Mouse (Mus musculus): ENCODE measurements around the gene Tubb5. TPM values are rescaled to one million over a fixed set of nuclear protein-coding genes. Genes with fewer than 3 reads are reported as not detected.

Tubb5 gene
- polyA plus RNA-seq, 1 experiment = 320 TPM

DNA sequence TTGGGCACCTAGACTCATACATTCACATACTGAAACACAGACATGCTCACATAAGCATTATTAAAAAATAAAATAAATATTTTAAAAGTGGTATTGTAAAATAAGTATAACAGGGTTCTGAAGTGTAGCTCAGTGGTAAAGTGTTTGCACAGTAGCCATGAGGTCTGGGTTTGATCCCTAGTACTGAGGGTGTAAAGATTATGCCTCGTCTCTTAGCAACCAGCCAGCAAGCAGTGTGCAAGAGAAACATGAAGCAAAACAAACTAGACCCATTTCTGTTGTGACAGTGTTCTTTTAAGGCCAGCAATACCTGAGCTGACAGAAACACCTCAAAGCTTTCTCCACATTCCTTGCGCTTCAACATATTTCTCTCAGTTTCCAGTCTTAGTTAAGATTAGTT is 37.2 kb downstream of the Tubb5 start:
- DNase-seq = no peak
- H3K4me3 ChIP-seq (replicated peaks; ENCODE audit: insufficient read depth, low read depth, low read length) = no peak overlapping the region
- TF ChIP-seq POLR2A (IDR thresholded peaks at IDR 0.05; ENCODE audit: borderline replicate concordance, insufficient read depth, low read length) = no peak
- no peak for TF ChIP-seq CTCF (IDR thresholded peaks at IDR 0.05; ENCODE audit: borderline replicate concordance, insufficient read depth, low read depth, low read length)
- 89% methylated on average over 2 of the region's 2 CpGs for WGBS
- H3K27me3 ChIP-seq (ENCODE audit: control insufficient read depth, insufficient read depth, low read length) = no peaks in the 10 kb centered on the region
- no peak overlapping the region for H3K27ac ChIP-seq (ENCODE audit: insufficient read depth, low read length)
- no peaks in the 10 kb centered on the region for H3K4me1 ChIP-seq (ENCODE audit: control insufficient read depth, insufficient read depth, low read length)

DNA sequence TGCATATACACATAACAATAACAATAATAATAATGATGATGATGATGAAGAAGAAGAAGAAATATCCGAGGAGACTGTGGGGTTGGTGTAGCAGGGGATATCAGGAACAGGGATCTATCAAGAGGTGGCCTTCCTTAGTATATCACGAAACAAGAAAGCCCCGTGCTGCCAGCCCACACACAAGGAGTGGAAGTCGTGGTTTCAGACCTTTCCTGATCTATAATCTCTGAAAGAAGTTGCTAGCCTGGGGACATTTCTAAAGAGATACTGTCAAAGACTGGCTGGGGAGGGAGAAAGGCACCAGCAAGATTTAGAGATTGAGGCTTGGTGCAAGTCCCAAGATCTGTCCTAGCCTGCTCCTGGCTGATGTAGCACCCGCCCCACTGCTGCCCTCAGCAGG is 41.3 kb downstream of the Tubb5 start:
- no peak overlapping the region for H3K27ac ChIP-seq (ENCODE audit: insufficient read depth, low read length)
- DNase-seq = no peak
- H3K4me1 ChIP-seq (ENCODE audit: control insufficient read depth, insufficient read depth, low read length) = no peaks in the 10 kb centered on the region
- 80% methylated on average over 5 of the region's 5 CpGs for WGBS
- no peak overlapping the region for H3K4me3 ChIP-seq (replicated peaks; ENCODE audit: insufficient read depth, low read depth, low read length)
- TF ChIP-seq CTCF (IDR thresholded peaks at IDR 0.05; ENCODE audit: borderline replicate concordance, insufficient read depth, low read depth, low read length) (no peak), POLR2A (IDR thresholded peaks at IDR 0.05; ENCODE audit: borderline replicate concordance, insufficient read depth, low read length) (no peak)
- no peaks in the 10 kb centered on the region for H3K27me3 ChIP-seq (ENCODE audit: control insufficient read depth, insufficient read depth, low read length)

DNA sequence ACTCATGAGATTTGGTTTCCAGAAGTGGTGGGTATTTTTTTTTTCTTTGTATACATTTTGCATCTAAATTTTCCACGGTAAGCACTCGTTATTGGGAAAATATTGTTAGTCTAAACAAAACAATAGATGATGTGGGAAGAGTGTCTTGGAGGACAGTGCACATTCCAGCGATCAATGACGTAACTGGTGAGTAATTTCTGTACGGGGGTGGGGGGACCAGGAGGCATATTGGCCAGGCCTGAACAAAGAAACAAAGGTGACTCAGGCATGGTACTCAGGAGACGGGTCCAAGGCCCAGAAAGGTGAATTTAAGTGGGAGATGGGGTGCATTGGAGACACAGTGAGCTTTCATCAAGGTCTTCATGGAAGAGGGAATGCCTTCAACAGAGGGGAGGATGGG is 42.5 kb downstream of the Tubb5 start:
- Histone ChIP-seq H3K27me3 (ENCODE audit: control insufficient read depth, insufficient read depth, low read length) (no peaks in the 10 kb centered on the region), H3K27ac (ENCODE audit: insufficient read depth, low read length) (no peak overlapping the region), H3K4me1 (ENCODE audit: control insufficient read depth, insufficient read depth, low read length) (no peaks in the 10 kb centered on the region), H3K4me3 (replicated peaks; ENCODE audit: insufficient read depth, low read depth, low read length) (no peak overlapping the region)
- 81% methylated on average over 6 of the region's 6 CpGs for WGBS
- TF ChIP-seq CTCF (IDR thresholded peaks at IDR 0.05; ENCODE audit: borderline replicate concordance, insufficient read depth, low read depth, low read length) (no peak), POLR2A (IDR thresholded peaks at IDR 0.05; ENCODE audit: borderline replicate concordance, insufficient read depth, low read length) (no peak)
- DNase-seq = no peak

DNA sequence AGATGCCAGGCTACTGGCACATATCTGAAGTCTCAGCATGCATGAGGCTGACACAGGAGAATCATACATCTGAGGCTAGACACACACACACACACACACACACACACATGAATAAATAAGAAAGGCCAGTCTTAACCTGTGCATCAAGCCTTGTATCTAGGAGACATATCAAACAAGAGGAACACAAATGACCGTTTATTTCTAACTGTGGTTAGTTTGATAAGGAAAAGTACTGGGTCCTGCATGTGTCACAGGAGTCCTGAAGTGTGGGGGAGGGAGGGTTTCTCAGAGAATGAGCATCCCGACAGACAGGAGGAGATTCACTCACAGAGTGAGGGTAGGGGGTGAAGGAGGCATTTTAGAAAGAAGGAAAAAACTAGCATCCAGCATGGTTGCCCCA is 43.0 kb downstream of the Tubb5 start:
- Histone ChIP-seq H3K27me3 (ENCODE audit: control insufficient read depth, insufficient read depth, low read length) (no peaks in the 10 kb centered on the region), H3K4me1 (ENCODE audit: control insufficient read depth, insufficient read depth, low read length) (no peaks in the 10 kb centered on the region), H3K4me3 (replicated peaks; ENCODE audit: insufficient read depth, low read depth, low read length) (no peak overlapping the region), H3K27ac (ENCODE audit: insufficient read depth, low read length) (no peak overlapping the region)
- WGBS = 55% methylated on average over 2 of the region's 2 CpGs
- DNase-seq = no peak
- TF ChIP-seq CTCF (IDR thresholded peaks at IDR 0.05; ENCODE audit: borderline replicate concordance, insufficient read depth, low read depth, low read length) (no peak), POLR2A (IDR thresholded peaks at IDR 0.05; ENCODE audit: borderline replicate concordance, insufficient read depth, low read length) (no peak)

DNA sequence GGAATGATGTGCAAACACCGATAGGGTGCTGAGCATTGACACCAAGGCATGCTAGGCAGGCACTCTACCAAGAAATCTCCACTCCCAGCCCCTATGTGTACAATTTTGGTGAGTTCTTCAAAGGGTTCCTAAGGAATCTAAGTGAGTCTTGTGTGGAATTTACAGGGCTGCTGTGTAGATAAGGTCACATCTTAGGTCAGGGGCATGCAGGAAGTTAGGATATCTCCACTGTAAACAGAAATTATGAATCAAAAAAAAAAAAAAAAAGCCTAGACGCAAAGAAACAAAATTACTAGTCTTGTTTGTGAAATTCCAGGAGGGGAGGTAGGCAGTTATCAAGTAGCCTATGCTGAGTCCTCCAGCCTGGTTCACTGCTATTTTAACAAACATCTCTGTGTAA is 45.3 kb downstream of the Tubb5 start:
- WGBS = 92% methylated on average over 2 of the region's 2 CpGs
- no peak for DNase-seq
- TF ChIP-seq POLR2A (IDR thresholded peaks at IDR 0.05; ENCODE audit: borderline replicate concordance, insufficient read depth, low read length) = no peak
- no peak for TF ChIP-seq CTCF (IDR thresholded peaks at IDR 0.05; ENCODE audit: borderline replicate concordance, insufficient read depth, low read depth, low read length)

DNA sequence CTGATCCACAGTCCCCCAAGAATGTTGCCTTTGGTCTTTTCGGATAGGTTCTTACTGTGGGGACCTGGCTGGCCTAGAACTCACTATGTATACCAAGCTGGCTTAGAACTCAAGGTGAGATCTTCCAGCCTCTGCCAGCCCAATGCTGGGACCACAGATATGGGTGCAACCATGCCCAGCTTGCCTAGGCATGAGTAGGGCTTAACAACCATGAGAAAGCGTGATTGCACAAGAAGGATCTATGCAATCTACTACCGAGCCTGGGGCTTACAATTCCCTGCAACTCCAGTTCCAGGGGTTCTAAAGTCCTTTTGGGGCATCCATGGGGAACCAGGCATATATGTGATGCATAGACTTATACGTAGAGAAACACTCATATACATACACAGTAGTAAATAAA is 47.2 kb downstream of the Tubb5 start:
- no peak overlapping the region for H3K27ac ChIP-seq (ENCODE audit: insufficient read depth, low read length)
- H3K4me3 ChIP-seq (replicated peaks; ENCODE audit: insufficient read depth, low read depth, low read length) = no peak overlapping the region
- 93% methylated on average over 4 of the region's 4 CpGs for WGBS
- H3K4me1 ChIP-seq (ENCODE audit: control insufficient read depth, insufficient read depth, low read length) = no peaks in the 10 kb centered on the region
- TF ChIP-seq CTCF (IDR thresholded peaks at IDR 0.05; ENCODE audit: borderline replicate concordance, insufficient read depth, low read depth, low read length) = no peak
- no peak for TF ChIP-seq POLR2A (IDR thresholded peaks at IDR 0.05; ENCODE audit: borderline replicate concordance, insufficient read depth, low read length)
- DNase-seq = no peak
- no peaks in the 10 kb centered on the region for H3K27me3 ChIP-seq (ENCODE audit: control insufficient read depth, insufficient read depth, low read length)

More for the DNA sequence above, 45.3 kb downstream of the Tubb5 start:
- Histone ChIP-seq H3K27me3 (ENCODE audit: control insufficient read depth, insufficient read depth, low read length) (no peaks in the 10 kb centered on the region), H3K4me3 (replicated peaks; ENCODE audit: insufficient read depth, low read depth, low read length) (no peak overlapping the region), H3K27ac (ENCODE audit: insufficient read depth, low read length) (no peak overlapping the region), H3K4me1 (ENCODE audit: control insufficient read depth, insufficient read depth, low read length) (no peaks in the 10 kb centered on the region)

DNA sequence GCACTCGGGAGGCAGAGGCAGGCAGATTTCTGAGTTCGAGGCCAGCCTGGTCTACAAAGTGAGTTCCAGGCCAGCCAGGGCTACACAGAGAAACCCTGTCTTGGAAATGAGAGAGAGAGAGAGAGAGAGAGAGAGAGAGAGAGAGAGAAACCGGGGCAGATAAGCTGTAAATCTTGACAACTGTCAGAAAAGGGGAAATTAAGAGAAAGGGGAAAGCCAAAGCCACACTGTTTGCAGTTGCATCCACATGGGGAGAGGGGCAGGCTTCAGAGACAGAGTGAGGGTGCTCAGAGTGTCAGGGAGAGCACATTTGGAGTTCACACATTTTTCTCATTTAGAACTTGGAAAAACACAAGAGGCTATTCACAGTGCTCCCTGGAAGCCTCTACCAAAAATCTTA is 50.1 kb downstream of the Tubb5 start:
- Histone ChIP-seq H3K27me3 (ENCODE audit: control insufficient read depth, insufficient read depth, low read length) (no peaks in the 10 kb centered on the region), H3K4me3 (replicated peaks; ENCODE audit: insufficient read depth, low read depth, low read length) (no peak overlapping the region), H3K4me1 (ENCODE audit: control insufficient read depth, insufficient read depth, low read length) (no peaks in the 10 kb centered on the region), H3K27ac (ENCODE audit: insufficient read depth, low read length) (no peak overlapping the region)
- 72% methylated on average over 3 of the region's 3 CpGs for WGBS
- DNase-seq = no peak
- TF ChIP-seq CTCF (IDR thresholded peaks at IDR 0.05; ENCODE audit: borderline replicate concordance, insufficient read depth, low read depth, low read length) = no peak
- TF ChIP-seq POLR2A (IDR thresholded peaks at IDR 0.05; ENCODE audit: borderline replicate concordance, insufficient read depth, low read length) = no peak

DNA sequence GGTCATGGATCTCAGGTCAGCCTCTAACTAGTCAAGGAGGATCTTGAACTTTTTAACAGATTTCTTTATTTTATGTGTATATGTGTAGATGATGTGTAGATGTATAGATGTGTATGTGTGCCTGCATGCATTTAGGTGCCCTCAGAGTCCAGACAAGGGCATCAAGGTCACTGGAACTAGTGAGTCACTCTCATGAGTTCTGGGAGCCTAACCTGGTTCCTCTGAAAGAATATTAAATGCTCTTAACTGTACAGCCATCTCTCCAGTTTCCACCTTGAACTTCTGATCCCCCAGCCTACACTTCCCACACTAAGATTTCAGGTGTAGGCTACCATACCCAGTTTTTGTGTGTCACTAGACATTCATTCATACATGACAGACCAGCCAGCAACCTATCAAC is 50.6 kb downstream of the Tubb5 start:
- TF ChIP-seq POLR2A (IDR thresholded peaks at IDR 0.05; ENCODE audit: borderline replicate concordance, insufficient read depth, low read length) (no peak), CTCF (IDR thresholded peaks at IDR 0.05; ENCODE audit: borderline replicate concordance, insufficient read depth, low read depth, low read length) (no peak)
- H3K27me3 ChIP-seq (ENCODE audit: control insufficient read depth, insufficient read depth, low read length) = no peaks in the 10 kb centered on the region
- H3K27ac ChIP-seq (ENCODE audit: insufficient read depth, low read length) = no peak overlapping the region
- no peak overlapping the region for H3K4me3 ChIP-seq (replicated peaks; ENCODE audit: insufficient read depth, low read depth, low read length)
- no peaks in the 10 kb centered on the region for H3K4me1 ChIP-seq (ENCODE audit: control insufficient read depth, insufficient read depth, low read length)
- DNase-seq = no peak
